Comparison of ENCODE assay signal across 24 mouse cellular contexts in the genomic region with DNA sequence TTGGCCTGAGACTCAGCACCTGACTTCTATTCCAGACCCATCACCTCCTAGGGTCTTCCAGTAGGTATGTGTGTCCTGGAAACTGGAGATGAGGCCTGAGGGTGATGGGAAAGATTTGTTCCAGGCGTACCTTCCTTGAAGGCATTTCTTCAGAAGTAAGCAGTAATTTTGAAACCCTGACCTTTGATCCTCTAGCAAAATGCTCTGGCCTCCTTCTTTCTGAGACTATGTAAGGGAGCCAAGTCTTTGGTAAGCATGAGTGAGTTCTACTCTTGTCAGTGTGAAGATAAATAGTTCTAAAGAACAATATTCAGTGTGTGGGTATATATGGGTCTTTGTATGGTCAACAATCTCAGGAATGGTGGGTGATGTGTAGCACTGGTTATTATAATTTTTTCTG.
DNase-seq lines count a peak whose midpoint lies in the region; ATAC-seq lines count a peak whose summit lies in the region.
"Had no signal": no experiment of that assay in that cellular context is flagged by ENCODE, and none has a peak within 500 bp of the region (broad histone marks: within the 10 kb centered on the region; RNA-seq: fewer than 3 reads in every experiment).

No protein-coding gene starts in this region.

- no peak overlapping the region for H3K4me2 ChIP-seq in kidney, embryonic 14.5 days (replicated peaks; ENCODE audit: low read depth, low read length)
- H3K4me2 ChIP-seq in midbrain, embryonic 15.5 days: no peak overlapping the region
- H3K4me2 ChIP-seq in midbrain, embryonic 13.5 days (replicated peaks): no peak overlapping the region
- H3K4me2 ChIP-seq: embryonic facial prominence, embryonic 13.5 days; embryonic facial prominence, embryonic 15.5 days; forebrain, embryonic 12.5 days had no signal

- H3K36me3 ChIP-seq in kidney, embryonic 14.5 days (ENCODE audit: control insufficient read depth, insufficient read depth, low read length): no peaks in the 10 kb centered on the region
- H3K36me3 ChIP-seq in midbrain, embryonic 15.5 days (replicated peaks): no peaks in the 10 kb centered on the region
- H3K36me3 ChIP-seq in midbrain, embryonic 13.5 days: no peaks in the 10 kb centered on the region
- H3K36me3 ChIP-seq: embryonic facial prominence, embryonic 13.5 days; embryonic facial prominence, embryonic 15.5 days; forebrain, embryonic 10.5 days; forebrain, embryonic 12.5 days had no signal

- DNase-seq in kidney, adult 11 months: peak; percentile 1
- no peak for DNase-seq in kidney, postnatal 10 days
- peak; percentile 7 to 44 for DNase-seq in kidney, adult 8-10 months
- DNase-seq in kidney, postnatal 14 days: peak; percentile 3
- no peak for DNase-seq in kidney, postnatal 25 days
- DNase-seq: adrenal gland, adult 2 months; adrenal gland, postnatal 10 days; adrenal gland, postnatal 25 days; cerebellum, adult 11 months; cerebellum, adult 18-20 months; cerebellum, adult 8-10 months; cerebellum, adult 9-11 months; cerebellum, postnatal 14 days; cerebellum, postnatal 36 days; embryo, embryonic 11 days had no signal

- H3K27me3 ChIP-seq in kidney, embryonic 14.5 days (ENCODE audit: control insufficient read depth, insufficient read depth, low read length): no peaks in the 10 kb centered on the region
- no peaks in the 10 kb centered on the region for H3K27me3 ChIP-seq in midbrain, embryonic 15.5 days (replicated peaks)
- no peaks in the 10 kb centered on the region for H3K27me3 ChIP-seq in midbrain, embryonic 13.5 days
- H3K27me3 ChIP-seq: embryonic facial prominence, embryonic 13.5 days; embryonic facial prominence, embryonic 15.5 days; forebrain, embryonic 12.5 days had no signal

- no peak overlapping the region for H3K9ac ChIP-seq in kidney, embryonic 14.5 days (ENCODE audit: low read depth, low read length)
- no peak overlapping the region for H3K9ac ChIP-seq in midbrain, embryonic 15.5 days
- H3K9ac ChIP-seq in midbrain, embryonic 13.5 days (replicated peaks): no peak overlapping the region
- H3K9ac ChIP-seq: embryonic facial prominence, embryonic 13.5 days; embryonic facial prominence, embryonic 15.5 days; forebrain, embryonic 12.5 days had no signal

- no peaks in the 10 kb centered on the region for H3K9me3 ChIP-seq in kidney, embryonic 14.5 days (ENCODE audit: control insufficient read depth, low read length)
- H3K9me3 ChIP-seq in midbrain, embryonic 15.5 days: no peaks in the 10 kb centered on the region
- H3K9me3 ChIP-seq in midbrain, embryonic 13.5 days: no peaks in the 10 kb centered on the region
- H3K9me3 ChIP-seq: embryonic facial prominence, embryonic 13.5 days; embryonic facial prominence, embryonic 15.5 days; forebrain, embryonic 10.5 days; forebrain, embryonic 12.5 days had no signal

- WGBS in kidney, embryonic 14.5 days: 82% methylated on average over 1 of the region's 1 CpGs
- whole genome bisulfite sequencing in midbrain, embryonic 15.5 days: 88% methylated on average over 1 of the region's 1 CpGs
- 77% methylated on average over 1 of the region's 1 CpGs for WGBS in midbrain, embryonic 13.5 days

- no peak for ATAC-seq in kidney, embryonic 14.5 days (ENCODE audit: low FRiP score, low TSS enrichment)
- no peak for ATAC-seq in midbrain, embryonic 15.5 days (replicated peaks)
- no peak for ATAC-seq in midbrain, embryonic 13.5 days
- ATAC-seq: forebrain, embryonic 16.5 days had no signal

- no peak overlapping the region for H3K27ac ChIP-seq in kidney, embryonic 14.5 days (ENCODE audit: low read depth, low read length)
- 0 out of 2 replicates have a peak overlapping the region, but pooled peaks have one; percentile 8 for H3K27ac ChIP-seq in midbrain, embryonic 15.5 days
- H3K27ac ChIP-seq in midbrain, embryonic 13.5 days: no peak overlapping the region
- H3K27ac ChIP-seq: embryonic facial prominence, embryonic 13.5 days; embryonic facial prominence, embryonic 15.5 days; forebrain, embryonic 10.5 days; forebrain, embryonic 12.5 days had no signal

- H3K4me3 ChIP-seq in kidney, embryonic 14.5 days (ENCODE audit: low read length): no peak overlapping the region
- no peak overlapping the region for H3K4me3 ChIP-seq in midbrain, embryonic 15.5 days
- H3K4me3 ChIP-seq in midbrain, embryonic 13.5 days (replicated peaks): no peak overlapping the region
- H3K4me3 ChIP-seq: embryonic facial prominence, embryonic 13.5 days; embryonic facial prominence, embryonic 15.5 days; erythroblast, embryonic 14.5 days; forebrain, embryonic 10.5 days; forebrain, embryonic 12.5 days had no signal

- H3K4me1 ChIP-seq in kidney, embryonic 14.5 days (ENCODE audit: control insufficient read depth, insufficient read depth, low read length): no peaks in the 10 kb centered on the region
- H3K4me1 ChIP-seq in midbrain, embryonic 15.5 days: no peaks in the 10 kb centered on the region; the same call in 1 of the 2 replicates
- no peaks in the 10 kb centered on the region for H3K4me1 ChIP-seq in midbrain, embryonic 13.5 days (replicated peaks)
- H3K4me1 ChIP-seq: embryonic facial prominence, embryonic 13.5 days; embryonic facial prominence, embryonic 15.5 days; forebrain, embryonic 10.5 days; forebrain, embryonic 12.5 days had no signal

Comparison
In these comparisons a context has a peak if more than half of its experiments do, and no peak if none do; other contexts are left out.
1. DNase-seq: peak in kidney, adult 11 months (single experiment), kidney, adult 8-10 months (2 of 2) and kidney, postnatal 14 days (single experiment); none in kidney, postnatal 10 days (single experiment) and kidney, postnatal 25 days (0 of 2).